Mouse (Mus musculus): ENCODE results near the gene Btd.
"Not testable (repeated sequence)": the region's sequence is repeated elsewhere in the genome, so short reads cannot be mapped to it uniquely, and the experiment has no call there.

Btd gene

DNA sequence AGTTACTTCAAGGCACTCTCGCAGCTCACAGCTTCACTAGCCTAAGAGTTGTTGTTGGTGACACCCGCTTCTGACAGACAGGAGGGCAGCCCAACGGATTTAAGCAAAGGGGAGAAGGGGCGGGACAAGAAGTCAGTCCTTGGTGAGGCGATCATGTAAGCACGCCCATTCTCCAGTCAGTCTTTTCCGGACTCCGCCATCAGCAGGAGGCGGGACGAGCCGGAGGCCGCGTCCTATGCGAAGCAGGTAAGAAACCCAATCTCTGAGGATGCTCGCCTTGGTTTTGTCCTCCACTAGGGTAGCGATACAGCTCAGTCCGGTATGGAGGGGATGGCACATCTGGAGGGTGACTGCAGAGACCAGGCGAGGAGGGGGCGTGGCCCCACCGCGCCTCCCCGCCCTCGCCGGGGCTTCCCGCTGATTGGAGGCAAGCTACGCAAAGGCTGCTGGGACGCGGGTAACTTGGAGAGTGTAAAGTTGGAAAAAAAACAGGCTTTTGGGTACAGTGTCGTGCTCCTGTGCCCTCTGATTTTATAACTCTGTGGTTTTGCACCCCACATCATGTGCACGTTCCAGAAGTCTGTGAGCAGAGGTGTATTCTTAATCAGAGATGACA, at the start of gene Btd, which contains the start of gene Hacl1:
Gene Btd, plus strand, starts transcription at position 139 of the 616 bp plus-strand sequence.
Gene Hacl1, minus strand, starts transcription at position 397 of the 616 bp plus-strand sequence.
- POLR2A ChIA-PET = interaction anchor here in 3 of 4 experiments (0.6 to 3.1 kb wide), 29 partner anchors 8 to 677 kb away, joined by 3 to 11 read pairs (median 4); partner anchors contain the start of genes Capn7 (in 1 of the 3), Dph3 (in 1 of the 3), Ncoa4 (in 1 of the 3) and Oxnad1 (in 1 of the 3)
- CTCF ChIA-PET = interaction anchor here in 2 of 4 experiments (0.6 to 1.0 kb wide), 6 partner anchors 10 to 369 kb away, joined by 3 to 6 read pairs (median 3); no protein-coding TSS in a partner anchor

DNA sequence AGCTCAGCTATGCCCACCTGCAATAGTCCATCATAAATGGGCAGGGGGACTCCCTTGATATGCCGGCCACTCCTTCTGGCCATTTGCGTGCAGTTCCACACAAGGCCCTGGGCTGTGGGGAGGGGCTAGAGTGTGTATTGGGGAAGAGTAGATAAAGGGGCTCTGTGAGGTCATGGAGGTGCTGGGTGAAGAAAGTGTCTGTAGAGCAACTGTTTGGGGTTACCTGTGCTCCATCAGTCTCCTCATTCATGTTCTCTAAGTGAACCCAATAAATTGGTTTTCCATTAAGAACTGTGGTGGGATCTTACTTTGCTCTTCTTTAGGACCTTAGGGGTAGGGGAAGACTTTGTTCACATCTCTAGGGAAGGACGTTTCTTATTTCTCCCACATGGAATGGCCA, 49.6 kb upstream of the Btd start, which contains the start of gene Colq:
Gene Colq, minus strand, starts transcription at position 101 of the 400 bp plus-strand sequence.
- CTCF ChIA-PET = no interaction called here
- POLR2A ChIA-PET = no interaction called here

DNA sequence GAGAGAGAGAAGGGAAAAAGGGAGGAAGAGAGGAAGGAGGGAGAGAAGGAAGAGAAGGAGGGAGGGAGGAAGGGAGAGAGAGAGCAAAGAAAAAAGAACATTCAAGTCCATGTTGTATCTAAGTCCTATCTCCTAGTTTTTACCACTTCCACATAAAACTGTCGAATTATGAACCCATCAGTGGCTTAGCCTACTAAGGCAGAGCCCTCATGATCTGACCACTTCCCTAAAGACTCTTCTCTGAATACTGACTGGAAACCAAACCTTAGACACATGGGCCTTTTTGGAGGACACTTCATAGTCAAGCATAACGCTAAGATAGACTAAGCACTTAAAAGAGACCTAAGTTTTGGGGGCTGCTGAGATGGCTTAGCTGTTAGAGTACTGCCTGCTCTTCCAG, 47.8 kb upstream of the Btd start:
- CTCF ChIA-PET = no interaction called here
- POLR2A ChIA-PET = no interaction called here

DNA sequence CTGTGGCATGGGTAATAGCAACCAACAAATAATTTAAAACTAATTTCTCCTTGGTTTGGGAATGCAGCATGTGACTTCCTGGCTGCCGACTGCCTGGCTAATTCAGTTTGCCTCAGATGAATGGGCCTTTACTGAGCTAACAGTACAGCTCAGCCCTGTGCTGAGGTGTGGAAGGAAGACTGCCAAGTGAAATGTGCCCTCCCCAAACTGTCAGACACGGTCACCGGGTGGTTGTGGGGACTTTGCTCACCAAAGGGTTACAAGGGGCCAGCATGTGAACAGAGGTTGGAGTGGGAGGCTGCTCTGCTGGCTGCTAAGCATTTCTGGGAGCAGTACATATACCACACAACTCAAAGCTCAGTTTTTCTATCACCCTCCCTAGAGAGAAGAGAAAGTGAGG, 46.1 kb upstream of the Btd start:
- ChIA-PET CTCF (interaction anchor here in 1 of 4 experiments (0.6 kb wide), 2 partner anchors 44 to 216 kb away, joined by 3 read pairs; no protein-coding TSS in a partner anchor), POLR2A (interaction anchor here in 1 of 4 experiments (1.0 kb wide), 1 partner anchor 11 kb away, joined by 3 read pairs; no protein-coding TSS in a partner anchor)

DNA sequence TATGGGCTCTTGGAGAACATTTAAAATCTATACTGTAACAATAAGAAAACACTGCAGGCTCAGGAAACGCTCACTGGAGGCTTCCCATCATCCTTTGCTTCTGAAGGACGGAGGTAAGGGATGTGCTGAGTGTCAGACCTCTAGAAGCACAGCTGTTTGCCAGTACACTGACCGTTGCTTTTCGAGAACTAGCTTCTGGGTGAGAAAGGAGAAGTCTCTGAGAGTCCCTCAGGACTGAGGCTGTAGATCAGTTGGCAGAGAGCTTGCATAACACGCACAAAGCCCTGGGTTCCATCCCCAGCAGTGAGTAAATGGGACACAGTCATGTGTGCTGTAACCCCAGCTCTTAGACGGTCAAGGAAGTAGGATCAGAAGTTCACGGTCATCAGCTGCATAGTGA, 44.4 kb upstream of the Btd start:
- ChIA-PET POLR2A (interaction anchor here in 2 of 4 experiments (0.6 to 1.4 kb wide), 2 partner anchors 20 to 234 kb away, joined by 3 to 6 read pairs; no protein-coding TSS in a partner anchor), CTCF (interaction anchor here in 1 of 4 experiments (0.7 kb wide), 1 partner anchor 9 kb away, joined by 3 read pairs; no protein-coding TSS in a partner anchor)

DNA sequence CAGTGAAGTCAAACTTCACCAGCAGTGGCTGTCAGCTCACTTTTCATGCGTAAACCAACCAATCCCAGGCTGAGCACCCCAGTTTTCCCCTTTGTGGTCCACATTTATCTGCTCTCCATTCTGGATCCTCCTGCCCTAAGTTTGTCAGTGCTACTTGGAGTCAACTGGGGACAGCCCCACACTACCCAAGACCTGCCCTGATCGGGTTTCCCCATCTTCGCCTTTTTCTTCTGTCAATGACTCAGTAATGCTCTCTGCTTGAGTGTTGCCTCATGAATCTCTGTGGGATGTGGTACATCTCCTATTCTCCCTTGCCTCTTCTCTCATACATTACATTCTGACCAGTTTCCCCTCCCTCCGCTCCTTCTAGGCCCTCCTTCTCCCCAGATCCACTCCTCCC, 43.4 kb upstream of the Btd start:
- POLR2A ChIA-PET = interaction anchor here in 1 of 4 experiments (1.4 kb wide), 1 partner anchor 21 kb away, joined by 3 read pairs; no protein-coding TSS in a partner anchor
- CTCF ChIA-PET = no interaction called here

DNA sequence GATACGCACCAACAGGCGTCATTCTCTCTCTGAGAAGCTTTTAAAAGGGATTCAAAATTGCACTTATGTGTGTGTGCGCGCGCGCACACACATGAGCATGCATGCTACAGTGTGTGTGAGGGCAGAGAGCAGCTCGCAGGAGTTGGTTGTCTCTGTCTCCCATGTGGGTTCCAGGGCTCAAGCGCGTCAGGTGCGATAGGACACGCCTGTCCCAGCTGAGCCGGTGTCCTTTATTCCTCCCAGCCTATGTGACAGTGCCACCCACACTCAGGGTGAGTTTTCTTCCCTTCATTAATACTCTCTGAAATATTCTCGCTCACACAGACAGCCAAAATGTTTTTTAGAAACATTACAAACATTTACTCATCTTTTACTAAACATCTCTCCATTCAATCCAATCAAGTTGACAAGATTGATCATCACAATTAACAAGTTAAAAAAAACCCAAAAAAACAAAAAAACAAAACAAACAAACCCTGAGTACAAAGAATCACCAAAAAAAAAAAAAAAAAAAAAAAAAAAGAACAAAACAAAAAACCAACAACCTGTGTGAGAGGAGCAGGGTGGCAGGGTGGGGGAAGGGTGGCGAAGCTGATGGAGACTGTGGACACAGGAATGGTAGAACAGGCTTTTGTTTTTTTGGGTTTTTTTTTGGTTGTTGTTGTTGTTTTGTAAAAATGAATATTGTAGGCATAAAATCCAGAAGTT, 38.8 kb upstream of the Btd start:
- POLR2A ChIA-PET = interaction anchor here in 2 of 4 experiments (0.6 kb wide), 2 partner anchors 35 to 801 kb away, joined by 3 to 5 read pairs; no protein-coding TSS in a partner anchor
- CTCF ChIA-PET = no interaction called here

DNA sequence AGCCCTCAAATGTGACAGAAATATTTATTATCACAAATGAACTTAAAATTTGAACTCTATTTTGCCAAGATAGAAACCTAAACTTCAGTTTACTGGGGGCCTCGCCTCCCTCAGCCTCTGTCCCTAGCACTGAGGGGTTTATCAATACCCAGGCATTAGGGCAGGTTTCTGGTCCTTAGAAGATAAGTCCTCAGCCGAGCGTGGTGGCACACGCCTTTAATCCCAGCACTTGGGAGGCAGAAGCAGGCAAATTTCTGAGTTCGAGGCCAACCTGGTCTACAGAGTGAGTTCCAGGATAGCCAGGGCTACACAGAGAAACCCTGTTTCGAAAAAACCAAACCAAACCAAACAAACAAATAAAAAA, 38.2 kb upstream of the Btd start:
- CTCF ChIA-PET = not testable (repeated sequence)
- POLR2A ChIA-PET = interaction anchor here in 1 of 4 experiments (0.7 kb wide), 1 partner anchor 24 kb away, joined by 4 read pairs; no protein-coding TSS in a partner anchor

DNA sequence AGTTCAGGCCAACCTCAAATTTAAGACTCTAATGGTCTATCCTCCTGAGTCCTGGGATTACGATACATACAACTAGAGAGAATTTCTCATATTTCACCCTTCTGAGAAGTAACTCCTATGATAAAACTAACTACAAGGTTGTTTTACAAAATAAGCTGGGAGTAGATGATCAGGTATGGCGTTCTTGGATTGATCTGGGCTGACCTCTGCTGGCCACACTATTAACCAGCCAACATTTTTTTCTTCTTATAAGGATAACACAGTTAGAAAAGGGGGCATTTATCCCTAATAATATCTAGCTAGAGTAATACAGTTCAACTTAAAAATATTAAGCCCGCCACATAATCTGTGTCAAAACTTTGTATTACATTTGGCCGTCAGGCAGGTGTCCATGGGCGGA, 35.9 kb upstream of the Btd start:
- CTCF ChIA-PET = interaction anchor here (0.5 to 1.9 kb wide), 16 partner anchors 9 to 1893 kb away, joined by 3 to 15 read pairs (median 4); no protein-coding TSS in a partner anchor
- POLR2A ChIA-PET = interaction anchor here in 2 of 4 experiments (0.6 to 1.7 kb wide), 3 partner anchors 10 to 132 kb away, joined by 3 to 4 read pairs (median 3); no protein-coding TSS in a partner anchor

DNA sequence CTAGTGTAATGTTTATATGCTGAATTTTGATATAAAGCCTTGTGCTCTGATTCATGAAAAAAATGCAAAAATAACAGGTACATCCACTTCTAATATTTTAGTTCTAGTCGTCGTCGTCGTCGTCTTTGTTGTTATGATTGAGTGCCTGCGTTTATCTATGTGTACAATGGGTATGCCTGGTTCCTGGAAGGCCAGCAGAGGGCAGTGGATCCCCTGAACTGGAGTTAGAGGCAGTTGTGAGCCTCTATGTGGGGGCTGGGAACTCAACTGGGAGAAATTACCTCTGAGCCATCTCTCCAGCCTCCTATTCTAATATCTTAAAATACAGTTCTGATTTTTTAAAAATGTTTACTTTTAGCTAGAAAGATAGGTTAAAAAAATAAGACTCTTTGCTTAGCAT, 35.3 kb upstream of the Btd start:
- ChIA-PET CTCF (interaction anchor here (0.6 to 1.9 kb wide), 11 partner anchors 8 to 166 kb away, joined by 3 to 15 read pairs (median 4); no protein-coding TSS in a partner anchor), POLR2A (interaction anchor here in 2 of 4 experiments (0.6 to 1.7 kb wide), 5 partner anchors 11 to 133 kb away, joined by 3 to 4 read pairs (median 3); no protein-coding TSS in a partner anchor)

DNA sequence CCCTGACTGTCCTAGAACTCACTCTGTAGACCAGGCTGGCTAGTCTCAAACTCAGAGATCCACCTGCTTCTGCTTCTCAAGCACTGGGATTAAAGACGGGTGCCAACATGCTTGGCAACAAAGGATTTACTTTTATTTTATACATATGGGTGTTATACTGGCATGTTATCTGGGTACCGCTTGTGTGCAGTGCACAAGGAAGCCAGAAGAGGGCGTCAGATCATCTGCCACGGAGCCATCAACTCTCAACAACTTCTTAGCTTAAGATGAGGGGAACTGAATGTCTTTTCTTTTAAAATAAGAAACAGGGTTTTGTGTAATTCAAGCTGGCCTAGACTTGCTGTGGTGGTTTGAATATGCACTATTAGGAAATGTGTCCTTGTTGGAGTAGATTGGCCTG, 28.8 kb upstream of the Btd start:
- ChIA-PET CTCF (interaction anchor here in 2 of 4 experiments (0.6 to 1.8 kb wide), 7 partner anchors 8 to 465 kb away, joined by 3 to 6 read pairs (median 4); no protein-coding TSS in a partner anchor), POLR2A (interaction anchor here in 2 of 4 experiments (0.6 to 1.5 kb wide), 2 partner anchors 50 to 410 kb away, joined by 3 read pairs; no protein-coding TSS in a partner anchor)

DNA sequence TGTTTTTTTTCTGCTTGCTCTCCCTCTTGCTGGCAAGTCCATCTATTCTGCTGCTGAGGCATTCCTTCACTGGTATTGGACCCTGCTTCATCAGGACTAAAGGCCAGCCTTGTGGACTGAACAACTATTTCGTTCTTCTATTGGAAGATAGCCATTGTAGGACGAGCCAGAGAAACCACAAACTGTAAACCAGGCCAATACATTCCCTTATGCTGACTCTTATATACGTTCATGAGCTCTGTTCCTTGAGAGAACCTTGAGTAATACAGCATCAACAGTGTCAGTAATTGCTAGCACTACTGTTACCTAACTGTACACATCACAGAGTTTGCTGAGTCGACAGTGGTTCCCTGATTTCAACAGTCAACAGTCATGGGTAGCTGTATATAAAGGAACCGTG, 27.2 kb upstream of the Btd start:
- ChIA-PET POLR2A (interaction anchor here in 1 of 4 experiments (0.5 kb wide), 1 partner anchor 9 kb away, joined by 3 read pairs; no protein-coding TSS in a partner anchor), CTCF (interaction anchor here in 2 of 4 experiments (0.6 to 1.6 kb wide), 2 partner anchors 8 to 12 kb away, joined by 3 to 6 read pairs; no protein-coding TSS in a partner anchor)

DNA sequence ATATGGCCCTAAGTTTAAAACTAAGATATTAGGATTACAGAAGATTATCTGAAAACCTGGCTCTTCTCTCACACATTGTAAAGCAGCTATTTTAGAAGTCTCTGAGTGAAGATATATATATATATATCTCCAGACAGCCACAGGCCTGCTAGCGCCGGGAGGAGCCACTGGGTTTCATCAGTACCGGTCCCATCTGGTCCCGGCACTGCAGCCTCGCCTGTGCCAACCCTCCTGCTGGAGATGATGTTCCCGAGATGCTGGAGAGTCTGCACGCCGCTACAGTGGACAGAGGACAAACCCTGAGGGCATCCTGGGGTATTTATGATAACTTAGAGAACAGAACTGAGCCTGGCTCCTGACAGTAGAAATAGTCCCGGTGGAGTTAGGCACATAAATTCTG, 23.6 kb upstream of the Btd start:
- ChIA-PET POLR2A (interaction anchor here in 1 of 4 experiments (0.7 kb wide), 1 partner anchor 112 kb away, joined by 3 read pairs; no protein-coding TSS in a partner anchor), CTCF (no interaction called here)

DNA sequence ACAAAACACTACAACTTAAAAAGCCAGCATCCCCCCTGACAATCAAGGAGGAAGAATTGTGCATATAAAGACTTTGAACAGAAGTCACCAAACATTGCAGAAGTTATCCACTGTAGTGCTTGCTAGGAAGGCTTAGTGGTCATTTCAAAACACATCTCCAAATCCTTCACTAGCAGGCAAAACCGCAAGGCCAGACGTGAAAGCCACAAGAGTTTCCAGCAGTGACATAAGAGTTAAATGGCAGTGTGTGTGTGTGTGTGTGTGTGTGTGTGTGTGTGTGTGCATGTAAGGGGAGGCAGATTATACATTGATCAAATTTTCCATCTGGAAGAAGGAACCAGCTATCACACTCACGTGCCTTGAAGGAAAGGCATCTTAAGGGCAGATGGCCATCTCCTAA, 22.8 kb upstream of the Btd start:
- ChIA-PET POLR2A (interaction anchor here in 3 of 4 experiments (0.6 to 0.9 kb wide), 3 partner anchors 23 to 483 kb away, joined by 3 to 4 read pairs (median 3); partner anchors contain the start of gene Hacl1 (in 1 of the 3)), CTCF (interaction anchor here in 3 of 4 experiments (0.6 to 0.7 kb wide), 3 partner anchors 145 to 622 kb away, joined by 3 to 5 read pairs (median 3); no protein-coding TSS in a partner anchor)

DNA sequence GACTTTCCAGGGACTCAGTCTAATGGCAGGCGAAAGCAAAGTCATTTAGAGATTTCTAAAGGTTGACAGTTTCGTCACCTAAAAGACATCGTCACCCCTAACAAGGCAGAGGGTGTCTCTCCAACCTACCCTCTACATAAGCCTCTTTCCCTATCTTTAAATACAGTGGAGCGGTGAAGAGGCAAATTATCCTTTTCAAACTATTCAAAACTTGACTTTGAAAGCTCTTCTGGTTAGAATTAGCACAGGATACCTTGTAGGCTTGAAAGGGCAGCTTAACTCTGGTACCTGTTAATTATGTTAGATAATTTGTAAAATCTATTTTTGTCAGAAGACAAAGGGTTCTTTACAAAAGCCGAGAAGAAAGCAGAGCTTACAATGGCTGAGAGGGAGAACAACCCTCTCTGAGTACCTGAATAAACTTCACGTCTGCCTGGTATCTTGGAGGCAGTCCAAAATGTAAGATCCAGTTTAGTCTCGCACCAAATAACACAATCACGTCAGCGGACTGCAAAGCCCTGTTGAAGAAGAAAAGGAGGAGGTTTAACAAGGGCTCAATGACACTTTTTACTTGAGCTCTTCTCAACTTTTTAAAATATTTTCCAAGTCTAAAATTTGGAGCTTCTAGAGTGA, 20.1 kb upstream of the Btd start:
- POLR2A ChIA-PET = interaction anchor here in 1 of 4 experiments (0.7 kb wide), 1 partner anchor 14 kb away, joined by 3 read pairs; no protein-coding TSS in a partner anchor
- CTCF ChIA-PET = interaction anchor here in 3 of 4 experiments (0.6 to 1.4 kb wide), 3 partner anchors 9 to 34 kb away, joined by 3 to 8 read pairs (median 6); no protein-coding TSS in a partner anchor

DNA sequence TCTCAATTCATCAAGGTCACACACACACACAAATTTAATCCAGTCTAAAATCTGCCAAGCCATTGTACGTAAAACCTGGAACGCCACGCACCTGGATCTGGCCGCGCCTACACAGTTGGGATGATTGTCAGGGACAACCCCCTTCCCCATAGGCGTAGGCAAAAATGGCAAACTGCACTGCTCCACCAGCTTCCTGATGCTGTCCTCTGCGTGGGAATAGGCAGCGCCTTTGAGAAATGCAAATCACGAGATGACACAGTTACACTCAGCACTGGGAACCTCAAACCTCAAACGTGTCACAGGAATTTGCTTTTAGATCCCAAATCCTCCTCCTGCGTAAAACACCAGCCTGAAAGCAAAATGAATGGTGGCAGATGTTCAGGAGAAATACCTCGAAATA, 18.1 kb upstream of the Btd start:
- ChIA-PET CTCF (no interaction called here), POLR2A (interaction anchor here in 1 of 4 experiments (0.6 kb wide), 1 partner anchor 9 kb away, joined by 3 read pairs; no protein-coding TSS in a partner anchor)

DNA sequence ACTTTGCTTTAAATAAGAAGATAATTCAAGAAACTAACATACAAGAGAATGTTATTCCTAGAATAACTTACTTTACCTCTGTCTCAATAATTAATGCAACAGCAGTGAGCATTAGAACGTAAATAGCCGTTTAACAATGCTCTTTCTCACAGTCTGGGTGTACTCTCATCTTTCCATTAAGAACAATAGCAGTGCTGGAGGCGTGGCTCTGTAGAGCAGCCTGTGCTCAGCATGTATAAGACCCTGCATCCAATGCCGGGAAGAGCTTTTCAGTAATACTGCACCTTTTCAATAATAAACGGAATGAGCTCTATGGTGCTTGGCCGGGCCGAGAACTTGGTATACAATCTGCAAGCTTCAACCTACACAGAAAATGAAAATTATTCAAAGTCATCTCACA, 10.2 kb upstream of the Btd start:
- ChIA-PET CTCF (interaction anchor here in 2 of 4 experiments (0.5 to 1.4 kb wide), 2 partner anchors 10 to 53 kb away, joined by 3 to 11 read pairs; partner anchors contain the start of genes Btd (in 1 of the 2), Gm49387 (in 1 of the 2) and Hacl1 (in 1 of the 2)), POLR2A (interaction anchor here in 2 of 4 experiments (0.6 to 3.0 kb wide), 5 partner anchors 10 to 41 kb away, joined by 3 to 11 read pairs (median 5); partner anchors contain the start of genes Btd (in 2 of the 2), Gm49387 (in 2 of the 2) and Hacl1 (in 2 of the 2))
